Mouse (Mus musculus): Measurements from ENCODE around the gene Zfp354a. TPM values are rescaled to one million over a fixed set of nuclear protein-coding genes. Genes with fewer than 3 reads are reported as not detected.

Gene Zfp354a
- total RNA-seq, 2 experiments from 2014 or later, result 2.1 to 2.3 TPM

Other genes with a start within 250 kb of the Zfp354a start
- gene Zfp354c, start 231.5 kb upstream of the Zfp354a start, total RNA-seq (2021), result 1 to 10 TPM; 2.1 to 3.6 TPM
- gene Zfp879, start 217.7 kb upstream of the Zfp354a start, total RNA-seq (2021), result 1 to 10 TPM; 1.4 to 1.6 TPM
- gene Grm6, start 208.6 kb upstream of the Zfp354a start, total RNA-seq (2021), result under 1 TPM in 1 of 2 experiments, not detected in 1; 0.28 TPM
- gene Zfp454, start 171.6 kb upstream of the Zfp354a start, total RNA-seq (2021), result under 1 TPM; 0.69 to 0.89 TPM
- gene Zfp2, start 143.1 kb upstream of the Zfp354a start, total RNA-seq (2021), result 1 to 10 TPM; 3.0 to 3.1 TPM
- 1 to 10 TPM; 1.5 to 1.8 TPM for gene Zfp354b, start 127.6 kb upstream of the Zfp354a start, total RNA-seq (2021)
- gene 4933414I15Rik, start 115.5 kb upstream of the Zfp354a start, total RNA-seq (2021), result not detected
- gene Prop1, start 105.5 kb upstream of the Zfp354a start, total RNA-seq (2021), result not detected
- not detected for gene Olfr1378, start 92.7 kb upstream of the Zfp354a start, total RNA-seq (2021)
- not detected for gene Olfr1377, start 77.3 kb upstream of the Zfp354a start, total RNA-seq (2021)
- gene Olfr51, start 55.7 kb upstream of the Zfp354a start, total RNA-seq (2021), result not detected
- not detected for gene Olfr54, start 45.0 kb upstream of the Zfp354a start, total RNA-seq (2021)
- not detected for gene Olfr1375, start 11.1 kb upstream of the Zfp354a start, total RNA-seq (2021)
- not detected for gene Gm12569, start 161.2 kb downstream of the Zfp354a start, total RNA-seq (2021)
- 10 to 100 TPM; 26.9 to 37.2 TPM for gene Clk4, start 202.5 kb downstream of the Zfp354a start, total RNA-seq (2021)
- not detected for gene BC049762, start 203.8 kb downstream of the Zfp354a start, total RNA-seq (2021)
- 1 to 10 TPM; 2.0 to 2.1 TPM for gene Col23a1, start 230.7 kb downstream of the Zfp354a start, total RNA-seq (2021)

All from heart, adult 18-20 months (tissue).